Mouse (Mus musculus): ENCODE data around the gene Gm8356. TPM values are rescaled to one million over a fixed set of nuclear protein-coding genes. Genes with fewer than 3 reads are reported as not detected.
"Not testable (repeated sequence)": the region's sequence is repeated elsewhere in the genome, so short reads cannot be mapped to it uniquely, and the experiment has no call there.

The Gm8356 gene
- not detected for total RNA-seq (2021)

DNA sequence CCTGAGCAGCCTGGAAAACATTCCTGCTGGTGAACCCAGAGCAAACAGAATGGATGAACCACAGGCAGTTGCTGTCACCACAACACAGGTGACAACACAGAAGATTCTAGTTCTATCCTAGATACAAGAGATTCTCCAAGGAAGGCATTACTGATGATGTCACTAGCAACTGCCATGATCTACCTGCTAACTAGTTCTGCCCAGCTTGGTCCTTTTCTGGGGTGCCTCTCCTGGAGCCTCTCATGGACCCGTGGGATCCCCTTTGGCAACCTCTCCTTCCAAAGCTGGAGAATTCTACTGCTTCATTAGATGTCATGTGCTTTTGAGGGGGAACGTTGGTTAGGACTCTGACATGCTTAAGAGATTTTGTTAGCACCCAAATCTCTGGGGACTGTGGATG is at the start of gene Gm8356:
Gm8356 (minus strand) TSS at position 101 of the 400 bp plus-strand sequence.
- DNase-seq (ENCODE audit: low spot score); intact Hi-C loops (cut with DNase I): not testable (repeated sequence)

- DNase-seq (ENCODE audit: low spot score); intact Hi-C loops (cut with DNase I): not testable (repeated sequence)
Measured at GRCm38 (mm10) chr14:6486331-6486730, 50.8 kb downstream of the Gm8356 start.

DNA sequence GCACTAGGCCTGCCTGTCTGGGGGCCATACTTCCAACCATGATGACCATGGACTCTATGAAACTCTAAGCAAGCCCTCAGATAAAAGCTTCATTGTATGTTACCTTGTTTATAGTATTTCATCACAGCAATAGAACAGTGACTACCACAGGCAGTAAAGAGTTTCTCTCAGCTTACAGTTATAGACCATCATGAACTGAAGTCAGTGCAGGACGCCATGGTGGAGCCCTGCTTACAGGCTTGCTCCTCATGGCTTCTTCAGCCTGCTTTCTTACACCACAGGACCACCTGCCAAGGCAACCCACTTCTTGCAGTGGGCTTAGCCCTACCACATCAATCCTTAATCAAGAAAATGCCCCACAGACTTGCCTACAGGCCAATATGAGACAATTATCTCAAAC is 51.5 kb downstream of the Gm8356 start:
- DNase-seq (ENCODE audit: low spot score); intact Hi-C loops (cut with DNase I): not testable (repeated sequence)

DNA sequence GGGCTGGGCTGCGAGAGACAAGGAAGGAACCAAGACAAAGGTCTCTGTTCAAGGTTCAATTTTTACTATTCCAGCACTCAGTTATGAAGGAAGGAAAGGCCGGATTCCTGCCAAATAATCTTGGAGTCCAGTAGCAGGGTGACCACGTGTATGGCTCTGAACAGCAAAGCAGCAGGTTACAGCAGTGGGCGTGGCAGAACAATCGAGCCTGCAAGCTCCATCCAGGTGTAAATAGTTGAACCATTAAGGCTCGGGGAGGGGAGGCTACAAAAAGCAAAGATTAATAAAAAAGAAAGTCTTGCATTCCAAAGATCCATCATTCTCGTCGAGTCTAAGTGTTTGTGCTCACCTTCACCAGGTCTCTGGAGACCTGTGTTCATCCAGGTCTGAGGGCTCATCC is 55.0 kb downstream of the Gm8356 start:
- DNase-seq (ENCODE audit: low spot score); intact Hi-C loops (cut with DNase I): not testable (repeated sequence)

Other genes with a start within 250 kb of the Gm8356 start
- not detected for gene Gm21103, start 232.4 kb downstream of the Gm8356 start, total RNA-seq (2021)
- not detected for gene Gm3618, start 193.6 kb downstream of the Gm8356 start, total RNA-seq (2021)
- not detected for gene Gm16440, start 147.0 kb downstream of the Gm8356 start, total RNA-seq (2021)
- gene Gm3591, start 124.8 kb downstream of the Gm8356 start, total RNA-seq (2021): under 1 TPM in 1 of 2 experiments, not detected in 1; 0.39 TPM
- gene Gm3594, start 92.7 kb downstream of the Gm8356 start, total RNA-seq (2021): not detected
- under 1 TPM in 1 of 2 experiments, not detected in 1; 0.21 TPM for gene Gm3629, start 53.3 kb upstream of the Gm8356 start, total RNA-seq (2021)
- not detected for gene Gm3460, start 85.1 kb upstream of the Gm8356 start, total RNA-seq (2021)
- gene Gm10251, start 146.9 kb upstream of the Gm8356 start, total RNA-seq (2021): not detected
- not detected for gene Gm8050, start 183.0 kb upstream of the Gm8356 start, total RNA-seq (2021)
- gene Gm3636, start 205.0 kb upstream of the Gm8356 start, total RNA-seq (2021): under 1 TPM in 1 of 2 experiments, not detected in 1; 0.61 TPM
- under 1 TPM in 1 of 2 experiments, not detected in 1; 0.21 TPM for gene Gm8362, start 237.1 kb upstream of the Gm8356 start, total RNA-seq (2021)

Data from heart, postnatal 25 days (tissue).